Mouse (Mus musculus) right cerebral cortex, postnatal 25 days (tissue): Measurements from ENCODE around the gene Rassf3.
A peak's percentile ranks its signal among the peaks of the same experiment; 100 is the strongest.

Experiments
- DNase-seq: peaks from one replicate; pipeline ENCODE4 v3.0.0; 2022

The Rassf3 gene

GRCm38 (mm10) chr10:121476190-121476967 is at the start of gene Rassf3:
Gene Rassf3 (minus strand): TSS chr10:121476347.
- peak; percentile 86 for DNase-seq

DNA sequence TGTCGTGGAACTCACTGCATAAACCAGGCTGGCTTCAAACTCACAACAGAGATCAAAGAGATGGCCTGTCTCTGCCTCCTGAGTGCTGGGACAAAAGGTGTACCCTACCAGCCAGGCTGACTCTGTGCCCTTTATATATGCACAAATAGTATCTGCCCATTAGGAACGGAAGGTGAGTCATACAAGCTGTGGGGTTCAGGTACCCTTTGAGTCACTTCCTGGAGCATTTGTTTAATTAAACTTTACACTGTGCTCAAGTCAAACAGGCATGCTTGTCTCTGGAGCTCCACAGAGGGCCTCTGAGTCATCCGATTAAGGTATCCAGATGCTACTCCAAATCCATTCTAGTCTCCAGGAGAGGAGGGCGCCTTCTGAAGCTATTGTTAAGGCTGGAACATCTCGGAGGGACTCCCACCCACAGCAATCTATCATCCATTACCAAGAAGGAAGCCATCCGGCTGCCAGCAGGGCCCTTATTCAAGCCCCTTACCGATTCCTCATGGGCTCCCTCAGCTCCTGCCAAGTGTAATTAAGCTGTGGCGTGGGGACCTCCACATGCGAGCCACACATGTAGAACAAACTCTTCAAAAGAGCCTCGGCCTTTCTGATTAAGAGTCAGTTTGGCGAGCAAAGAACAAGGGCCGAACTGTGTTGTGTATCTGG is 44.9 kb upstream of the Rassf3 start:
- no peak for DNase-seq

DNA sequence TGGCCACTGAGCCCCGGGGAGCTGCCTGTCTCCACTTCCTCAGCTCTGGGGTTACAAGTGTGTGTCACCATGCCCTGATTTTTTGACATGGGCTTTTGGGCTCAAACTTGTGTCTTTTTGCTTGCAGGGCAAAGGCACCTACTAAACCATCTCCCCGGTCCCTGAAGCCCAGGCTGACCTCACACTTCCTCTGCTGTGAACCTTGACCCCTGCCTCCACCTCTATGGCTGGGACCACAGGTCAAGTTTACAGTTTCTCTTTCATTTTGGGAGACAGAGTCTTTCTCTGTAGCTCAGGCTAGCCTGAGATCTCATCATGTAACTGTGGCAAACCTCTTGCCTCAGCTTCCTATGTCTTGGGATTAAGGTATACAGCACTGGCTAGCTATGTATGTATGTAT is 43.6 kb upstream of the Rassf3 start:
- no peak for DNase-seq

GRCm38 (mm10) chr10:121516008-121516600 is 40.0 kb upstream of the Rassf3 start:
- DNase-seq, result peak; percentile 71

- no peak for DNase-seq
Measured at GRCm38 (mm10) chr10:121509751-121510643, 33.9 kb upstream of the Rassf3 start.

GRCm38 (mm10) chr10:121507755-121508544 is 31.8 kb upstream of the Rassf3 start:
- no peak for DNase-seq

DNA sequence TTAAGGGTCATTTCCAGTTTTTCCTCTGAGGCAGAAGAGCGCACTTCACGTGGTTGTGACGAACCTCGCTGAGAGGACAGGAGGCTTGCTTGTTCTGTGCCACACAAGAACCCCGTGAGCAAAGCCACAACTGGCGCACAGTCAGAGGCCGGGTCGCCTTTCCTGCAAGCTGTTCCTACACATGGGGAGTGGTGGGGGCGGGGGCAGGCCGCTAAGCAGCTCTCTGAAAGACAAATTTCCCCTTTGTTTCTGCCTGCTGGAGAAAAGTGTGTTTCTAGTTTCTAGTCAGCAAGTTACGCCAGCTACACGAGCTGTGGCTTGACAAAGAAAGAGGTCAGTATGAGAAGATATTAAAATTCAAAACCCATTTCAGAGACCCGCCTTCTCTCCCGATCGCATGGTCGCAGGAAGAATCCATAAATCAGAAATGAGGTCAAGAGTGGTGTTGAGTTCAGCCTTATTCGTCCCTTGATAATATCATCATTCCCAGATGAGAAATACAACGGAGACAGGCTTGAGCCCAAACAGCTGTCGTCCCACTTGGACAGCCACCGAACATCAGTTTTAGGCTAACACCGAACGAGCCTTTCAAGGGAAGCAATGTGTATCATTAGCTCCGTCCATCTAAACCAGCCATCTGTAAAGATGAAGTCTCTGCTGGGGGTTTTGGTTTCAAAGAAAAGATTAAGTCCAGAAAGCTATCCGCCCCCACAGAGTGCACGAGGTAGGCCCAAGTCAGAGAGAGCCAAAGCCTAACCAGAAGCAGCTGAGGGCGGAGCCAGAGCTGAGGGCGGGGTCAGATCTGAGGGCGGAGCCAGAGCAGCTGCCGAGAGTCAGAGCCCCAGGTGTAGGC is 30.8 kb upstream of the Rassf3 start:
- no peak for DNase-seq

GRCm38 (mm10) chr10:121505929-121506328 is 29.8 kb upstream of the Rassf3 start:
- DNase-seq, result no peak

DNA sequence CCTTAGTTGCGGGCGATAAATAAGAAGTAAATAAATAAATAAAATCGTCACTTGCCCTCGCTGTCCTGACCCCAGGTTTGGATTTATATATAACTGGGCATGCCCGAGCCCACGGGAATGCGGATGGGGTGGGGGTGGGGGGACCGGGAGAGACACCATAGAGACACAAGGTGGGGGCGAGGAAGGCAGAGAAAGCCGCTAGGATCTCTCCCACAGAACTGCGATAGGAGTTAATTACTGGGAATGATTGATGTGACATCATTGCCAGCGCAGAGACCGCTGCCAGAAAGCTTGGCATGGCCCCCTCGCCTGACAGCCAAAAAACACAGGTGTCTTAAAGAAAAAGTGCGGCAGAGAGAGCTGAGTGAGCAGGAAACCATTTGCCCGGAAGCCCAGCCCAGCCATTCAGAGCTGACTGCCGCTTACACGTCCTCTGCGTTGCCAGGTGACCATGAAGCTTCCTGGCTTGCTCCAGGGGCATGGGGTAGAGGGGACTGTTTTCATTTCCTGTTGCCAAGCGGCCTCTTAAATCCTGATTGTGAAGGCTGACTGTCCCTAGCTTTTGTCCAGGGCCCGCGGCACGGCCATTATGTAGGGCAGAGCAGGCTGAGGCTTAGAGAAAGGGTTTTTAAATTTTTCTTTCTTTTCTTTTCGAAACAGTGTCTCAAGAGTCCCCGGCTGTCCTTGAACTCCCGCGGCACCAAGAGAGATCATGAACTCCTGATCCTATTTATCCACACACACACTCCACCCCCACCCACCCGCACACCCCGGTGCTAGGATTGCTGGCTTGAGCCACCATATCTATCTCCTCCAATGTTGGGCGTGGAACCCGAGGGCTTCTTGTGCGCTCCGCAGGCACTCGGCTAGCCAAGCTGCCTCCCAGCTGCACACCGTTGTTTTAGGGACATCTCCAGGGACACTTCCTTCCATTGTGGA is 29.1 kb upstream of the Rassf3 start:
- DNase-seq, result peak; percentile 73

- no peak for DNase-seq
Measured at GRCm38 (mm10) chr10:121501160-121501559, 25.0 kb upstream of the Rassf3 start.

DNA sequence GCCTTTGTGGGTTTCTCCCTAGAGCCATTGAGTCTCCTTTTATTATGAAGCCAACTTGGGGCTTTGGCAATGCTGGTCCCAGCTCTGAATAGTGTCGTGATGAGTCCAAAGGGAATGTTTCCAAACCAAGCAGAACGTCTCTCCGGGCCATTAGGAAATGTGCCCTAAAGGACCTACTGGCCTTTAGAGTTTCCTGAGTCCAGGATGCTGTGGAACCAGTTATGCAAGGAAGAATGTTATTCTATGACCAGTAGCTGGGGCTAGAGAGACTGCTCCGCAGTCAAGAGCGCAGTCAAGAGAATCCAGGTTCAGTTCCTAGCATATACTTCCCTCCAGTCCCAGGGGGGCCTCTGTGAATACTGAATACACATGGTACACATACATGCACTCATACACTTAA is 23.9 kb upstream of the Rassf3 start:
- no peak for DNase-seq

DNA sequence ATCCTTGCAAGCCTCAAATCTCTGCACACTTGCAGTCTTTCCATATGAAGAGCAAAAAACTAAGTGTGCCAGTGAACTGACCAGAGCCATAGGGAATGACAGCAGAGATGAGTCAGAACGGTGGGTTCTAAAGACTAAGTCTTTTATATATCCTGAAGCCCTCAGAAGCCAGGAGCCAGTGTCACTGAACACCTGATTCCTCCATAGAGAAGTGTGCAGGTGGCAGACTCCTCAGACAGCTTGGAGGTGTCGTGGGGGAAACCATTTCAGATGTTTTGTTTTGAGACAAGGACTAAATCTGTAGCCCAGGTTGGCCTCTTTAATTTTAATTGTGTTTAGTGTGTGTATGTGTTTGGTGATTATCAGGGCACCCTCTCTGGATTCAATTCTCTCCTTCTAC is 22.9 kb upstream of the Rassf3 start:
- DNase-seq, result no peak

- no peak for DNase-seq
Measured at GRCm38 (mm10) chr10:121498481-121498904, 22.3 kb upstream of the Rassf3 start.

GRCm38 (mm10) chr10:121497968-121498367 is 21.8 kb upstream of the Rassf3 start:
- no peak for DNase-seq

DNA sequence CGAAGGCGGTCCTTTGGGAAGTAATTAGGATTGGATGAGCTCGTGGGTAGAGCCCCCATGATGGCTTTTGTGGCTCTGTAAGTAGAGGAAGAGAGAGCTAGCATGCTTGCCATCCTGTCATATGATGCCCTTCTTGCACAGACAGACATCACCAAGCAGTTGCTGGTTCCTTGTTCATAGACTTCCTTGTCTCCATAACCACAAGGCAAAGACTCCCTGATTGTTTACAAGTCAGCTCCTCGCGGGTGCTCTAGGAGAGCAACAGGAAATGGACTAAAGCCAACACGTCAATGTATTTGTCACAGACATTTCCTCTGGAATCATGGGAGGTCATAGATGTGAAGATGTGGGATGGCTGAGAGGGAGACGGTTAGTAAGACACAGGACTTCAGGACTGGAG is 20.5 kb upstream of the Rassf3 start:
- DNase-seq, result no peak

GRCm38 (mm10) chr10:121494163-121494425 is 17.9 kb upstream of the Rassf3 start:
- no peak for DNase-seq

DNA sequence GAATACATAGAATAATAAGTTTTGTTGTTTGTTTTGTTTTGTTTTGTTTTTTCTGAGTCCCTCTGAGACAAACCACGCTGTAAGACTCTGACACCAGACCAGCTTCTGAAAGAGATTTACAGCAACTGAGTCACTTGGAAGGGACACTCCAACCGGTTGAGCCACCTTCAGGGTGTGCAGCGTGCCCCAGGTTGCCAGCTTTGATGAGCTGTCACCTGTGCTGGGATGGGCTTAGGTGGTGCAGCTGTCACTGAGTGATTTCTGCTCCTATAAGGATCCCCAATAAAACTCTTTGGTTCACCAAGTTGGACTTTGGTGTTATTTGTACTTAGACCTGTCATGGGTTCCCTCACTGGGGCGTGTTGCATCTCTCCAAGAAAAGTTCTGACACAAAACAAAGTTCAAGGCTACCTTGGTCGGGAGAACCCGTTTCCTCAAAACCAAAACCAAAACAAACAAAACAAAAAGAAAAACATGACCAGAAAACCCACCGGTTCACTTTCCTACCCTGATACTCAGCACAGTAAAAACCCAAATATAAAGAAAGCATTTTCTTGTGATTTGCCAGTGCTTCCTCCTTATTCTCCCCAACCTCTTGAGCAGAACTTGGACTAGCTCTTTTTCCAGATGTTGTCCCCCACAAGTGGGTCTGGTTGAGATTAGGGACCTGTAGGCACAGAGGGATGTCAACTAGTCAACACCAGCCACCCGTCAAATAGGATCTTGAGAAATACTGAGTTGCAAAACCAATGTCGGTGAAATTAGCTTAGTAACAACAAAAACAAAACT is 17.4 kb upstream of the Rassf3 start:
- no peak for DNase-seq

DNA sequence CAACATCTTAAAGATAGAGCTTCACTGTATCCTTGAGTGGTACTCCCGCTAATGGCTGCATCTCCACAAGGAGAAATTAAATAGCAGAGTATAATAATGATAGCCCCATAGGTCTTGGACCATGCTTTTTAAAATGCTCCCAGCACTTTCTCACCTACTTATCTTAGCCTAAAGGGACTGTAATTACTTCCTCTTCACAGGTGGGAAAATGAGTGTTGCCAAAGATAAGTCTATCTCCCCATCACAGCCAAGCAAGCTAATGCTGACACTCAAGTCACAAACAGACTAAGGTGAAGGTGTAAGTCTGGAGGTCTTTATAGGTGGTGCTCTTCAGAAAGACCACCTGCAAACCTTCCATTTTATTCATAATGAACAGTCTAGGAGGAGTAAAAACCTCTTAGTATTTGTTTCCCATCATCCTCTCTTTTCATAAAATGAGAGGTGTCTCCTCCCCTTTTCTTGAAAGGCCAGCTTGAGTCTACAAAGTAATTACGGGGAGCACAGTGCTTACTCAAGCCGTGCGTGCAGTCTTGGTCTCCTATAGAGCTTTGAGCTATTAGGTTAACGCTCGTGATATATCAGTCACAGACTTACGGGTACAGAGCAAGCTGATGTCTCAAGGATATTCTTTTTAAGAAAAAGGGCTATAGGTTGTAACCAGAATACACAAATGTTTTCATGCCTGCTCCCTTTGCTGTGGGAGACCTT is 16.6 kb upstream of the Rassf3 start:
- no peak for DNase-seq

GRCm38 (mm10) chr10:121489941-121490340 is 13.8 kb upstream of the Rassf3 start:
- no peak for DNase-seq
